Mouse (Mus musculus) left cerebral cortex, postnatal 14 days (tissue): Measurements from ENCODE around the gene Magi1. TPM values are rescaled to one million over a fixed set of nuclear protein-coding genes. Genes with fewer than 3 reads are reported as not detected.
A peak's percentile ranks its signal among the peaks of the same experiment; 100 is the strongest.

Experiments used
- DNase-seq, 2 experiments: peaks; one replicate each; pipeline ENCODE4 v3.0.0; 2021 to 2022; ENCODE audit warnings: low spot score in 2 of 2, mixed read lengths in 1 of 2
- intact Hi-C: fragments of 180-260 bp; cut with DNase I; formaldehyde crosslinking; loops from one replicate; pipeline ENCODE4 v1.15.1; 2025
- total RNA-seq, 2 experiments: library from RNA; stranded (reverse); gene quantifications; 2 replicates each; pipeline ENCODE4 v1.2.3; 2021

Magi1 gene
- total RNA-seq, 2 experiments from 2014 or later = 80.0 to 80.2 TPM

DNA sequence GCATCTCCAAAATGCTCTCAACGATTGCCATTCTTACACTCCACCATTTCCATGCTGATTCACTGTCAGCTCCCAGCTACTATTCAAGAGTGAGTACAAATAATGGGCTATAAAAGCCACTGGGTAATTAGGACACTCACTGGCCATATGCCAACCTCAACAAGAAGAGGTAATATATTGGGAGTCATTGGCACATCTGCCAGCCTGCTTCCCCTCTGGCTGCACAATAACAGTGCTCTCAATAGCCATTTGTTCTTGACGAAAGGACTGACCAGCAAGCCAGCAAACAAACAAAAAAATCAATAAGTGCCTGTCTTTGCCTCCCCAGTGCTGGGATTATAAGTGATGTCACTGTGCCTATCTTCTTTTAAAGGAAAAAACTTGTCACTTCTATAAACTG, 326.5 kb downstream of the Magi1 start:
- no peak for DNase-seq
- intact Hi-C loops = no loop called here

- intact Hi-C loops = no loop called here
- no peak for DNase-seq
Measured at GRCm38 (mm10) chr6:93946612-93947011, 337.1 kb downstream of the Magi1 start.

- intact Hi-C loops = no loop called here
- DNase-seq = no peak
Measured at GRCm38 (mm10) chr6:93936359-93936758, 347.4 kb downstream of the Magi1 start.

DNA sequence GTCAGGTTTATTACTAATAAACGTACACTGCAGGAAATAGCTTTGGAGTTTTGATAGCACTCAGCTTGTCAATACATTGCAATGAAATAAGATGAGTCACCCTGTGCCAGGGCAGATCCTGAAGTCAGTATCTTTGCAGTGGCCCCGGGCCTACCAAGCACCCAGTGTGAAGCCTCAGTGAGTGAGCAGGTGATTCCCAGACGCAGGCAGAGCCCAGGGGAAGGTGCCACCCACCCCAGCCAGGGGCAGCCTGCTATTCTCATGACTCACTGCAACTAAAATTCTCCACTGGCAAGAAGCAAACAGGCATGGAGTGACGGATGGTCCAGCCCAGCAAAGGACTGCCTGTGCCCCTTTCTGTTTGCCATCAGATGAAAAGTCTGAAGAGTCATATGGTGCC, 347.9 kb downstream of the Magi1 start:
- intact Hi-C loops = no loop called here
- no peak for DNase-seq

DNA sequence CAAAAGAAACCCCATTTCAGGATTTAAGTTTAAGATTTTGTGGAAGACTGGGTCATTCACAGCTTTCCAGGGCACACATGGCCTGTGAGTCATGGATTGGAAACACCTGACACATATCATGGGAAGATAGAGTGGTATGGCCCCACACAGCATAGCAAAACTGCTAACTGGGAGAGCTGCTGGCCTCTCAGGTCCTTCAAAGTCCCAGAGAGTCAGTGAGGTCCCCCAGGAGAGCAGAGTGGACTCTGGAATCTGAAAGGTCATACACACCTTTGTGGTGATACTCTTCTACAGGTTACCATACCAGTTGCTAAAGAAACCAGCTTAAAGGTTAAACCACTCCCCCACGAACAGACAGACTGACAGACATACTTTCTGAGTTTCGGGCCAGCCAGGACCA, 349.0 kb downstream of the Magi1 start:
- intact Hi-C loops = no loop called here
- no peak for DNase-seq

DNA sequence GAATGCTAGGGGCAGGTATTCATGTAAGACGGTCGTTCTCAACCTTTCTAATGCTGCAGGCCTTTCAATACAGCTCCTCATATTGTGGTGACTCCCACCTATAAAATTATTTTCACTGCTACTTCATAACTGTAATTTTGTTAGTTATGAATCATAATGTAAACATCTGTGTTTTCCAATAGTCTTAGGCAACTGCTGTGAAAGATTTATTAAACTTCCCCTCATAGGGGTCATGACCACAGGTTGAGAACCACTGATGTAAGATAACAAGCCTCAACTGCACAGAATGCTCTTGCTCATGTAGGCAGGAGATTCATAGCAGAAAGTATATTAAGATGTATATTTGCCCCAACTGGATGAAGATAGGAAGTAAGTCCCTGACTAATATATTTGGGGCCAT, 359.1 kb downstream of the Magi1 start:
- no peak for DNase-seq
- intact Hi-C loops = no loop called here

- DNase-seq = no peak
- intact Hi-C loops = no loop called here
Measured at GRCm38 (mm10) chr6:93923972-93924371, 359.7 kb downstream of the Magi1 start.

DNA sequence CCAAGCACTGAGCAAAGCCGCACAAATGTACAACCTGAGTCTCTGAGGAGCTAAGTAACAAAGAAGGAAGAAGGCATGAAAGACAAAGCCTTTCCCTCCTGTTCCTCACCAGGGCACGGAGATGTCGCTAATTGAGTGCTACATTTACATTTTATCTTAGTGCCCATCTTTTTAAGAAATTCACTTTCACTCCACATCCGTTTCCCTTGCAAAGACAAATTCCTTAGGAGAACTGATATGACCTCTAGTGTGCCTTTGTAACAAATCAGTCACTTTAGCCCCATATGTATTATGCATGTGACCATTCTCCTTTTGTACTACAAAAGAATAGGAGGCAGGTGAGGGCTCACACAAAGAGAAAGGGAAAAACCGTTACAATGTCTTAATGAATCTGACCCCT, 360.4 kb downstream of the Magi1 start:
- intact Hi-C loops = no loop called here
- DNase-seq = no peak

- no peak for DNase-seq
- intact Hi-C loops = no loop called here
Measured at GRCm38 (mm10) chr6:93922931-93923330, 360.8 kb downstream of the Magi1 start.

DNA sequence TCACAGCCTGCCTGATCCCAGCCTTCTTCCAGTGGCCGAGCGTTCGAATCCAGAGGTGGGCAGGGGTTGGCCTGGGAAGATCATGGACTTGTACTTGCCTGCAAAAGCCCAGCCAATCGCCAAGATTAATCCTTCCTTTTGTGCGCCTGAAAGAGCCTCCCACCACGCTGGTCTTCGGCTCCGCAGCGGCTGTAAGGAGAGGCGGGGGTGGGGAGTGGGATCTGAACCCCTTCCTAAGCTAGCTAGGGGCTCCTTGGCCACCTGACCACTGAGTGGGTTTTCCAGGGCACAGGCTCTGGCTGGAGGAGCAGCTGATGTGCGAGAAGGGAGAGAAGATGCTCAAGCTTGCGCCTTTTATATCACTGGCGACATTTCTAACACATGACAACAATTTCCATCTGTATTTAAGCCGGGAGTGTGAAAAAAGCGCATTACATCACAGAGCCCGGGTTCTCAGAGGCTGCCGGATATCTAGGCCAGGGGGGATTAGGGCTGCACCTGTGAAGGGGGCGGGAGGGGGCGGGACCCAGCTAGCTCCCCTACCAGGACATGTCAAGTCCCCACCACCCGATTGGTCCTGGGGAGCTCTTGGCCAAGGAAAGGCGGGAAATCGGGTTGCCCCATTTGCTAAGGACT, 370.4 kb downstream of the Magi1 start:
- intact Hi-C loops = loop anchor here (5.0 kb wide), 1 partner anchor 56 kb away; no protein-coding TSS in a partner anchor
- peak; percentile 41 to 57 for DNase-seq

DNA sequence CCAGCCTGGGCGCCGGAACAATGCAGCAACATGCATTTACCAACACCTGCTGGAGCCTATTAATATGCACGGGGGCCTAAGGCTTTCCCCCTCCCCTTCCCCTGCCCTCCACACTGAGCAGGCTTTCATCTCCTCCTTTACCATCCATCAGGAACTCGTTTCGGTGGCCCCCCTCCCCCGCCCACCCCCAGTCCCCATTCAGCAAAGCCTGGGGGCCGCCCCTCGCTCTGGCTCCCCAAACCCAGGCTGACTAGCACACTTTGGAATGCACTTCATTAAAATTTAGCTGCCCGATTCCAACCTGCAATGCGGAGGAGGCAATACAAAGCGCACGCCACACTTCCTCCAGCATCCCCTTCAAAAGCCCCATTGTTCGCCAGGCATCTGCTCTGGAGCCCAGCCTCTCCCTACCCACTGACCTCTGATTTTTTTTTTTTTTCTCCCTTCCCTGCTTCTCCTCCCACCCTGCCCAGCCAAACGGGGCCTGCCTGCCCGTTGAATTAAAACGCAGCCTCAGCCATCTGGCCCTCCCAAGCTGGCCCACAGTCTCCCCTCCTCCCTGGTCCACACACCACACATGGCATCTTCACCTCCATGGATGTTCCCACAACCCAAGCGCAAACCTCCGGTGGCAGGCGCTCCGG, 371.0 kb downstream of the Magi1 start:
- intact Hi-C loops = loop anchor here (5.0 kb wide), 1 partner anchor 55 kb away; no protein-coding TSS in a partner anchor
- peak; percentile 53 to 56 for DNase-seq

GRCm38 (mm10) chr6:93912003-93912581, 371.6 kb downstream of the Magi1 start:
- intact Hi-C loops = loop anchor here (5.0 kb wide), 1 partner anchor 55 kb away; no protein-coding TSS in a partner anchor
- peak; percentile 20 to 51 for DNase-seq

DNA sequence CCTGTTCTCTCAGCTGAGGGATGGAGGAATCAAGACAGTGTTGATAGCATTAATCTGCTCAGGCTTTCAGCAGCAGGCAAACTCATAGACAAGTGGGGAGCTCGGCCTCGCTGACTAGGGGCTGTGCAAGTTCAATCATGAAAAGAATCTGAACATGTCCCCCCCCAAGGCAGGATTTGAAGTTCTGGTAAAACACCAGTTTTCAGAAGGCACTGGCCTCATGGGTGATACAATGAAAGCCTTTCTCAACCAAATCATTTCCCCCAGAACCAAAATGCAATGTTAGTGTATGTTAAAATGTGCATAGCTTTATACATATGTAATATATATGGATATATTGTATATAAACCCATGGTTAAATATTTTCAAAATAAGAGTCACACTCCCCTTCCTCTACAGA, 372.3 kb downstream of the Magi1 start:
- no peak for DNase-seq
- intact Hi-C loops = loop anchor here (5.0 kb wide), 1 partner anchor 54 kb away; no protein-coding TSS in a partner anchor

- intact Hi-C loops = loop anchor here (5.0 kb wide), 1 partner anchor 53 kb away; no protein-coding TSS in a partner anchor
- DNase-seq = no peak
Measured at GRCm38 (mm10) chr6:93909976-93910375, 373.7 kb downstream of the Magi1 start.

GRCm38 (mm10) chr6:93904987-93905386, 378.7 kb downstream of the Magi1 start:
- intact Hi-C loops = no loop called here
- DNase-seq = no peak

- DNase-seq = peak in 1 of 2 experiments; percentile 26
- intact Hi-C loops = no loop called here
Measured at GRCm38 (mm10) chr6:93902239-93902638, 381.5 kb downstream of the Magi1 start.

GRCm38 (mm10) chr6:93901408-93901807, 382.3 kb downstream of the Magi1 start:
- DNase-seq = no peak
- intact Hi-C loops = no loop called here

DNA sequence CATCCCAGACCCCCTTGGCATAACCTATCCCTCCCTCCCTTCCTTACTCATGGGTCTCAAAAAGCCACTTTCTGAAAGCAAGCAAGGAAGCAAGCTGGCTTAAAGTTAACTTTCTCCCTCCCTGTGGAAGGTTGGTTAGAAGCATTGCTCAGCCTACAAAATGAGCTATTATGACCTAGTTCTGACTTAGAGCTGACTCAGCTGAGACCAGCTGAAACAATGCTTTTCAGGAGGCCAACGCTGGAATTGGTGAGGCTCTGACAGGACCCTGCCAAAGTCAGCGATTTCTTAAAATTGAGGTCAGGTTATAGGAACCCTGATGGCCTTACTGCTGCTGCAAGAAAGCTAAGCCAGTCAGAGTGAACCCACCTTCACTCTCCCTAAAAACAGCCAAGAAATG, 386.2 kb downstream of the Magi1 start:
- intact Hi-C loops = no loop called here
- no peak for DNase-seq

GRCm38 (mm10) chr6:93895721-93896120, 388.0 kb downstream of the Magi1 start:
- no peak for DNase-seq
- intact Hi-C loops = no loop called here

DNA sequence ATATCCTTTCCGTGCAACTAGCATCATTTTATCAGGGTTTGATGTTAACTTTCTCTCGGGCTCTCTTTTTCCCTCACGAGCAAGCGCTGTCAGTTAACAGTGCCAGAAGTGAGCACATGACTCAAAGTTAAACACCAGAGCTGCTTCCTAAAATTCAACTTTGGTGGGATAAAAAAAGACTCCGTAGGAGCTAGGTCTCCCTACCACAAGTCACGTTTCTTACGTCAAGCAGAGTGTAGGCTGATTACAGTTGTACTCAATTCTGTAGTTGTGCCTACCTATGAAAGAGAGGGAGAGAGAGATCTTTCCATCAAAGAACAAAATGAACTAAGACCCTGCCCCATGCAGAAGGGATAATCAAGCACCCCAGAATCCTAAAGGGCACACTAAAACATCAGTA, 389.8 kb downstream of the Magi1 start:
- DNase-seq = no peak
- intact Hi-C loops = no loop called here

GRCm38 (mm10) chr6:93892922-93893321, 390.8 kb downstream of the Magi1 start:
- no peak for DNase-seq
- intact Hi-C loops = no loop called here
